Mouse (Mus musculus): ENCODE results near the gene Ostm1. TPM values are rescaled to one million over a fixed set of nuclear protein-coding genes. Genes with fewer than 3 reads are reported as not detected.

Ostm1 gene
- polyA plus RNA-seq, 1 experiment from 2014 or later = 13.8 TPM

DNA sequence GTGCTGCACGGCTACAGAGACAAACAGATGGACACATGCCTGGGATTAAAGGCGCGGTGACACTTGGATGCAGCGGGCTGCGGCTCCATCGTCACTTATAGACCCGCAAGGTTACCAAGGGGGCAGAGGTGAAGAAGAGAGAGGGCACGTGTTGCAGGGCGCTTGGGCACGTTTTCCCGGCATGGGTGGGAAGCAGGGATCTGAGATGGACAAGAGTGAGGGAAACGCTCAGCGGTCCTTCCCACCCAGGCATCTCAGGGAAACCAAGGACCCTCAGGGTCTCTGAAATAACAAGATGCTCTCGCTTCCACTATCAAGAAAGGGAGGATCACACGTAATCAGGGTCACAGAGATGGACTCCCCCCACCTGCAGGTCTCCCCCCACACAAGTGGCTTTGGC, 10.7 kb upstream of the Ostm1 start:
- no peaks in the 10 kb centered on the region for H3K9me3 ChIP-seq (ENCODE audit: control insufficient read depth, low read length)
- no peak for DNase-seq (ENCODE audit: low spot score)
- no peak for ATAC-seq (ENCODE audit: low read depth)
- no peak overlapping the region for H3K9ac ChIP-seq (ENCODE audit: low read depth, low read length)
- peaks cover 96% of the 10 kb centered on the region for H3K27me3 ChIP-seq (replicated peaks; ENCODE audit: control insufficient read depth, insufficient read depth, low read length)
- H3K4me1 ChIP-seq (ENCODE audit: control insufficient read depth, insufficient read depth, low read length) = no peaks in the 10 kb centered on the region
- no peak overlapping the region for H3K27ac ChIP-seq (replicated peaks; ENCODE audit: low read depth, low read length)
- H3K36me3 ChIP-seq (ENCODE audit: control insufficient read depth, insufficient read depth, low read length) = no peaks in the 10 kb centered on the region
- WGBS = 7% methylated on average over 15 of the region's 15 CpGs
- H3K4me3 ChIP-seq (ENCODE audit: low read depth, low read length) = peak overlapping the region; percentile 6; the same call in 1 of the 2 replicates
- H3K4me2 ChIP-seq (ENCODE audit: low read depth, low read length) = 0 out of 2 replicates have a peak overlapping the region, but pooled peaks have one; percentile 3

DNA sequence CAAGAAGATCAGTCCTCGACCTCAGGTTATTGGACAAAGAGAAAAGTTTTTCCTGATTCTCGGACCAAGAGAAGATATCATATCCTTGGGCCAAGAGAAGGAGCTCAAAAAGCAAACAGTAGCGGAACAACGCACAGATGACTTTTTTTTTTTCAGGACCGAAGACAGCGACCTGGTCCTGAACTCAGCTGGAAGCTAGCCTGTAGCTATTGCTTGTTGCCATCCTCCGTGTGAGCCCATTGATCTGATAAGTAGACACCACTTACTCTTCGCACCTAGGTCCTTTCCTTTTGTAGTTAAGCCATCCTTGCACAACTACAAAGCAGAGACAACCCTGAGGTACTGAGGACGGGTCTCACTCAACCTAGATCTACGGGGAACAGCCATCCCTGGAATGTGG, 9.0 kb upstream of the Ostm1 start:
- Histone ChIP-seq H3K4me2 (ENCODE audit: low read depth, low read length) (no peak overlapping the region), H3K9ac (ENCODE audit: low read depth, low read length) (no peak overlapping the region), H3K4me1 (ENCODE audit: control insufficient read depth, insufficient read depth, low read length) (no peaks in the 10 kb centered on the region), H3K4me3 (ENCODE audit: low read depth, low read length) (no peak overlapping the region), H3K27me3 (replicated peaks; ENCODE audit: control insufficient read depth, insufficient read depth, low read length) (peaks cover 97% of the 10 kb centered on the region), H3K27ac (replicated peaks; ENCODE audit: low read depth, low read length) (no peak overlapping the region), H3K9me3 (ENCODE audit: control insufficient read depth, low read length) (no peaks in the 10 kb centered on the region), H3K36me3 (ENCODE audit: control insufficient read depth, insufficient read depth, low read length) (no peaks in the 10 kb centered on the region)
- no peak for DNase-seq (ENCODE audit: low spot score)
- ATAC-seq (ENCODE audit: low read depth) = no peak
- 4% methylated on average over 10 of the region's 10 CpGs for WGBS

DNA sequence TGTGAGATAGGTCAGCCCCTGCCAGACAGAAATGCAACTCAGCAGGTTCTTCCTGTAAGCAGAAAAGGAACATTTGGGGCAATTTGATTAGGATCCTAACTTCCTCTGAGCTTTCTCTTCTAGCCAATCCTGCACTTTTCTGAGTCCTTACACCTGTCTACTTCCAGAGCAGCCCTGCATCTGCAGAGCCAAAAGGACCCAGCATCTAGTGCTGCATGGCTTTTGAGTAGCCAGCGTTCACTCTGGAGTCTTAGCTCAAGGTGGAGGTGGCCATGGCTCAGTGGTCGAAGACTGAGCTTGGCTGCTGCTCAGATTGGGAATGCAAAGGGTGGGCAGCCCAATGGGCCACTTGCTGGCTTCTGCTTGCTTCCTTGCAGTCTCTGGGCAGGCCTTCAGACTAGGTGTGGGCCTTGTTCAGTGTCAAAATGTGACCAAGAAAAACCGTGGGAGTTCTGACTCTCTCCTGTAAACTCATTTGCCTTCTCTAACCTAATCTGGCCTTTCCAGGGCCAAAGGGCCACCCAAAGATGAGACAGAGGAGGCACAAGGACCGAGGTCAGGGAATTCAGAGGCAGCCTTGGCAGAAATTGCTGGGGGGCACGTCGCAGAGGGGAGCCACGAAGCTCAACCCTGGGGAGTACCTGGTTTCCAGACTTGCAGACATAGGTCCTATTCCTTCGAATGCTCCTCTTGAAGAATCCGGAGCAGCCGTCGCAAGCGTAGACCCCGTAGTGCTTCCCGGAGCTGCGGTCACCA, 5.9 kb upstream of the Ostm1 start:
- Histone ChIP-seq H3K9ac (ENCODE audit: low read depth, low read length) (no peak overlapping the region), H3K4me2 (ENCODE audit: low read depth, low read length) (no peak overlapping the region), H3K27me3 (replicated peaks; ENCODE audit: control insufficient read depth, insufficient read depth, low read length) (peaks cover 99% of the 10 kb centered on the region), H3K4me3 (ENCODE audit: low read depth, low read length) (no peak overlapping the region), H3K27ac (replicated peaks; ENCODE audit: low read depth, low read length) (no peak overlapping the region), H3K4me1 (ENCODE audit: control insufficient read depth, insufficient read depth, low read length) (0 out of 2 replicates have a peak, but pooled peaks cover 5% of the 10 kb centered on the region), H3K36me3 (ENCODE audit: control insufficient read depth, insufficient read depth, low read length) (no peaks in the 10 kb centered on the region), H3K9me3 (ENCODE audit: control insufficient read depth, low read length) (no peaks in the 10 kb centered on the region)
- WGBS = under 1% methylated on average over 15 of the region's 15 CpGs
- no peak for ATAC-seq (ENCODE audit: low read depth)
- no peak for DNase-seq (ENCODE audit: low spot score)

DNA sequence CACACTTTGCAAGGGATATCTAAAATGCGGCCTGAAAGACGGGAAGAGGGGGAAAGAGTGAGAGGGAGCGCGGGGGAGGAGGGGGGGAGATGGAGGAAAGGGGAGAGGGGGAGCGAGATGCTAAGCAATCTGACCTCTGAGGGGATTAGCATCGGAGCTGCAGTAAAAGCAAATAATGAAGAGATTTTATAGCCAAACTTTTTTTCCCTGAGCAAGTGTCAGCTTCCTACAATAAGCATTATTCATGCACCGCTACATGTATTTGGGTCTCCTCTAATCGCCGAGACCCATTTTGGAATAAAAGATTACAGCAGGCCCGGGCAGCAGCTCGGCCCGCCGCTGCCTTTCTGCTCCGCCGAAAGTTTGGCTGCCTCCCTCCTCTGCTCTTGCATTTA, 5.3 kb upstream of the Ostm1 start:
- no peaks in the 10 kb centered on the region for H3K9me3 ChIP-seq (ENCODE audit: control insufficient read depth, low read length)
- 0 out of 2 replicates have a peak, but pooled peaks cover 5% of the 10 kb centered on the region for H3K4me1 ChIP-seq (ENCODE audit: control insufficient read depth, insufficient read depth, low read length)
- ATAC-seq (ENCODE audit: low read depth) (no peak), DNase-seq (ENCODE audit: low spot score) (peak; percentile 40)
- no peak overlapping the region for H3K4me2 ChIP-seq (ENCODE audit: low read depth, low read length)
- no peak overlapping the region for H3K9ac ChIP-seq (ENCODE audit: low read depth, low read length)
- peaks cover 99% of the 10 kb centered on the region for H3K27me3 ChIP-seq (replicated peaks; ENCODE audit: control insufficient read depth, insufficient read depth, low read length)
- 2% methylated on average over 15 of the region's 15 CpGs for WGBS
- no peak overlapping the region for H3K27ac ChIP-seq (replicated peaks; ENCODE audit: low read depth, low read length)
- no peak overlapping the region; the same call in 1 of the 2 replicates for H3K4me3 ChIP-seq (ENCODE audit: low read depth, low read length)
- no peaks in the 10 kb centered on the region for H3K36me3 ChIP-seq (ENCODE audit: control insufficient read depth, insufficient read depth, low read length)

DNA sequence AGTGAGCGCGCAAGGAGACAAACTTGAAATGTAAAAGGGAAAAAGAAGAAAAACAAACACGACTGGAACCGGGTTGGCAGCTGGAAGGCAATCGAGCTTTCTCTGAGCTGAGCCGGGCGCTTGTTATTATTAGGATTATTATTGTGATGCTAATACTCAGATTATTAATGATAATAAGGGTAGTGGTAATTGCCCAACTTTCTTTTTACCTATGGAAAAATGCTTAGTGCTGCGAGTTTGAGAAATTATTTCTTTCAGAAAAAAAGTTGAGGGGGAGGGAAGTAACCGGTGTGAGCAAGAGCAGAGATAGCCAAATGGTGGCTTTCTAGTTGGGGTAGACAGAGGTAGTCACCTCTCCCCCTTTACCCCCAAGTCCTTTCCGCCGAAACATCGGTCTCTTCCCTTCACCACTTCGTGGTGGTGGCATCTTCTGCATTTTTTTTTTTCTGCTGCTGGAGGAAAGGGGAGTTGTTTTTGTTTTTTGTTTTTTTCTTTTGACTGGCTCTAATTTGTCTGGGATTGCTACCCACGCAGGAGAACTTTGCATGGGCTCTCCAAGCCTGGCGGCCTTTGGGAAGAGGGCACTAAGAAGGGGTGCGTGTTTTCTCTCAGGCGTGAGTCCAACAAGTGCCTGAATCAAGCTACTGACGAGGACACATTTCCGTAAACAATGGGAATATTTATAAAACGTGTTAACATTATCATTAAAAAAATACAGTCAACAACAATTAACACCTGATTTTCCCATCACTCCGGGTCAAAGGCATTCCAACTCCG, 4.7 kb upstream of the Ostm1 start:
- Histone ChIP-seq H3K36me3 (ENCODE audit: control insufficient read depth, insufficient read depth, low read length) (no peaks in the 10 kb centered on the region), H3K9ac (ENCODE audit: low read depth, low read length) (no peak overlapping the region), H3K27ac (replicated peaks; ENCODE audit: low read depth, low read length) (no peak overlapping the region), H3K27me3 (replicated peaks; ENCODE audit: control insufficient read depth, insufficient read depth, low read length) (peaks cover 99% of the 10 kb centered on the region), H3K9me3 (ENCODE audit: control insufficient read depth, low read length) (no peaks in the 10 kb centered on the region), H3K4me2 (ENCODE audit: low read depth, low read length) (peak overlapping the region; percentile 20; the same call in 1 of the 2 replicates), H3K4me1 (ENCODE audit: control insufficient read depth, insufficient read depth, low read length) (peaks cover 5% of the 10 kb centered on the region; the same call in 1 of the 2 replicates), H3K4me3 (ENCODE audit: low read depth, low read length) (peak overlapping the region; percentile 23; the same call in 1 of the 2 replicates)
- WGBS = under 1% methylated on average over 22 of the region's 22 CpGs
- ATAC-seq (ENCODE audit: low read depth) (no peak), DNase-seq (ENCODE audit: low spot score) (no peak)

DNA sequence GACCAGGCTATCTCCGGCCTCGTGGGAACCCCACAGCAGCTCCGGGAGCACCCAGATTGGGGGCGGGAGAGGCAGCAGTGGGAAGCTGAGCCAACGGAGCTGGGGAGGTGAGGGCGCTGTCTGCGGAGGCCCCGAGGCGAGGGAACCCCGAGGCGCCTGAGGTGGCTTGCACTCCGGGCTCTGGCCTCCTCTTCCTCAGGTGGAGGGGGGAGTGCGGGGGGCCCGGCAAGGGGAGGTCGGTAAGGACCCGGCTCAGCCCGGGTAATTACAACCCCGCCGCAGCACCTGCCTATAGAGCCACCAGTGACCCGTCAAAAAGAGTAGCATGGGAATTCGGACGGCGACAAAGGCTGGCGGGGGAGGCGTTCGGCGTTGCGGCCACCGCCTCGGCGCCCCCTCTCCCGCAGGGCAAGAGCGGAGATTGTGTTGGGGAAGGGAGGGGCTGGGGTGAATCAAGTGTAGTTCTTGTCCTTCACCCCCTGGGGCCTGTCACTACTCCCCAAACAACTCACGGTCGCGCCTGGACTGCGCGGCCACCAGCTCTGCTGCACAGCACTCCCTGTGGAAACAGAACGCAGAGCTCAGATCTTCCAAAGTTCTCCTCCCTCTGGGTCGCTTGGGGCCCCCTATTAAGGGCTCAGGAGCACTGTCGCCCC, 4.0 kb upstream of the Ostm1 start:
- ATAC-seq (ENCODE audit: low read depth) = peak; percentile 23; the same call in 1 of the 2 replicates
- Histone ChIP-seq H3K4me1 (ENCODE audit: control insufficient read depth, insufficient read depth, low read length) (peaks cover 5% of the 10 kb centered on the region; the same call in 1 of the 2 replicates), H3K4me2 (ENCODE audit: low read depth, low read length) (peak overlapping the region; percentile 31)

DNA sequence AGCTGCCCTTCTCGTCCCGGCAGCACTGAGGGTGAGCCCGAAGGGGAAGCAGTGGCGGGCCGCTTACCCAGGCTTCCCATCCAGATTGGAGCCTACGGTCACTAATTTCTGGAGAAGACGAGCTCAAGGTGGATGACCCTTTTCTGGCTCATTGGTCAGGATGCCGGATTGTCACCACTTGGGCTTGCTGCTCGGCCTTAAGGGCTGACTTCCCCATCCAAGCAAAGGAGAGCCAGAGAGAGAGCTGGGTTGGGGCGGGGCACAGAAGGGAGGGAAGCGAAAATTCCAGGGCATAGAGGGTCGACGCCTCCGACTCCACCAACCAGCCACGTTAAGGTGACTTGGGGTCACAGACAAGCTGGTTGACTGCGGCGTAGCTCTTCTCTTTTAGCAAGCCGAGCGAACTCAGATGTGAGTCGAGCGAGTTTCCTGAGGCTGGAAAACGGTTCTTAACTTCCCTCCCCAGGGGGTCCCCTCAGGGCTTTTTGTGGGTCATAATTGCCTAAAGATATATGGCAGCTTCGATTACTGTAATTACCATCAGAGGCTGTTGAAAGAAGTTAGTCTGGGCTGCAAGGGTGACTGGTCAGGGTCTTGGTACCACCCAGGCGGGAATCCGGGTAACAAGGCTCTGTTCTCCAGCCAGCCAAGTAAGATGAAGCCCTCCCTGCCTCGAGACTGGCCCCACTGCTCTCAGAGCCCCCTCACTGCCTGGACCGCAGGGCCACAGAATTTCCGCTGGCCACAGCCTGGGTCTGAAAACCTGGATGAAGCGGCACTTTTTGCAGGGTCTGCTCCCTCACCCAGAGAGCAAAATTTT, 3.3 kb upstream of the Ostm1 start:
- no peaks in the 10 kb centered on the region for H3K9me3 ChIP-seq (ENCODE audit: control insufficient read depth, low read length)
- DNase-seq (ENCODE audit: low spot score) (peak; percentile 74), ATAC-seq (ENCODE audit: low read depth) (peak; percentile 21; the same call in 1 of the 2 replicates)
- no peaks in the 10 kb centered on the region for H3K36me3 ChIP-seq (ENCODE audit: control insufficient read depth, insufficient read depth, low read length)
- peaks cover 5% of the 10 kb centered on the region; the same call in 1 of the 2 replicates for H3K4me1 ChIP-seq (ENCODE audit: control insufficient read depth, insufficient read depth, low read length)
- H3K9ac ChIP-seq (ENCODE audit: low read depth, low read length) = 0 out of 2 replicates have a peak overlapping the region, but pooled peaks have one; percentile 8
- peak overlapping the region; percentile 31 for H3K4me2 ChIP-seq (ENCODE audit: low read depth, low read length)
- peaks cover 99% of the 10 kb centered on the region for H3K27me3 ChIP-seq (replicated peaks; ENCODE audit: control insufficient read depth, insufficient read depth, low read length)
- H3K4me3 ChIP-seq (ENCODE audit: low read depth, low read length) = peak overlapping the region; percentile 23
- no peak overlapping the region for H3K27ac ChIP-seq (replicated peaks; ENCODE audit: low read depth, low read length)
- WGBS = 2% methylated on average over 28 of the region's 29 CpGs

More for the DNA sequence above, 4.0 kb upstream of the Ostm1 start:
- Histone ChIP-seq H3K9ac (ENCODE audit: low read depth, low read length) (peak overlapping the region; percentile 8; the same call in 1 of the 2 replicates), H3K27me3 (replicated peaks; ENCODE audit: control insufficient read depth, insufficient read depth, low read length) (peaks cover 99% of the 10 kb centered on the region), H3K36me3 (ENCODE audit: control insufficient read depth, insufficient read depth, low read length) (no peaks in the 10 kb centered on the region), H3K27ac (replicated peaks; ENCODE audit: low read depth, low read length) (no peak overlapping the region), H3K9me3 (ENCODE audit: control insufficient read depth, low read length) (no peaks in the 10 kb centered on the region), H3K4me3 (ENCODE audit: low read depth, low read length) (peak overlapping the region; percentile 23)
- 1% methylated on average over 26 of the region's 41 CpGs for WGBS
- no peak for DNase-seq (ENCODE audit: low spot score)

DNA sequence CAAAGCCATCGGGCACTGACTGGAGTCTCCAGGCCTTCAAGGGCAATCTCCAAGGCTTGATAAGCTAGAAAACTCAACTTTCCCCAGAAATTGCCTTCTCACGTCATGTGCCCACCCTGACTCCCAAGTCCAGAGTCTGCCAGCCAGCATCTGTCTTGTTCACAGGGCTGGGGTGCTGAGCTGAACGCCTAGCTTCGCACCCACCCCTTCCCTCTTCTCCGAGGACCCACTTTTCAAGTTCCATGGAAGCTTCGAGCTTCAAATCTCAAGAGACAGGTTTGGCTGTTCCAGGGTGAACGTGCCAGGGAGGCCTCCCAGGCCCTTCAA, 2.7 kb upstream of the Ostm1 start:
- H3K36me3 ChIP-seq (ENCODE audit: control insufficient read depth, insufficient read depth, low read length) = no peaks in the 10 kb centered on the region
- no peak overlapping the region for H3K4me3 ChIP-seq (ENCODE audit: low read depth, low read length)
- peaks cover 5% of the 10 kb centered on the region; the same call in 1 of the 2 replicates for H3K4me1 ChIP-seq (ENCODE audit: control insufficient read depth, insufficient read depth, low read length)
- ATAC-seq (ENCODE audit: low read depth) (no peak), DNase-seq (ENCODE audit: low spot score) (no peak)
- H3K4me2 ChIP-seq (ENCODE audit: low read depth, low read length) = no peak overlapping the region
- H3K27me3 ChIP-seq (replicated peaks; ENCODE audit: control insufficient read depth, insufficient read depth, low read length) = peaks cover 99% of the 10 kb centered on the region
- 4% methylated on average over 7 of the region's 7 CpGs for WGBS
- H3K9me3 ChIP-seq (ENCODE audit: control insufficient read depth, low read length) = no peaks in the 10 kb centered on the region
- H3K9ac ChIP-seq (ENCODE audit: low read depth, low read length) = no peak overlapping the region
- no peak overlapping the region for H3K27ac ChIP-seq (replicated peaks; ENCODE audit: low read depth, low read length)

Measured in embryonic facial prominence, embryonic 14.5 days (tissue).